Mouse (Mus musculus): ENCODE measurements around the gene Gm4952. TPM values are rescaled to one million over a fixed set of nuclear protein-coding genes. Genes with fewer than 3 reads are reported as not detected.
"Not testable (repeated sequence)": the region's sequence is repeated elsewhere in the genome, so short reads cannot be mapped to it uniquely, and the experiment has no call there.

Gm4952 gene
- polyA plus RNA-seq, 1 experiment from 2014 or later: not detected

DNA sequence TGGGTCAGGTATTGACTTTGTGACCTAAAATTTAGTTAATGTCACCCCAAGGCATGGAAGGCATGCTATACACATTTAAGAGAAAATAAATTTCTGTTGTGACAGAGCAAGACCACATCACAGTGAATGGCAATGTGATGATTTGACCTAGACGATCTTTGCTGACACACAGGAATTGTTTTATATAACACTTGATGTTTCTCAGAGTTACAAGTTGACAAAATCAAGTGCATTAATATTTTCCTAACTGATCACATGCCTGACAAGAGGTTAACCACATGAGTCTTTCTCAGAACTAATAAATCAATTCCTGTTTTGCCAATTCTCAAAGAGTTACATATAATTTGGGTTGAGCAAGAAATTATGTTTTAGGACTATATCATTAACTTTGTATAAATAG is 13.9 kb downstream of the Gm4952 start:
- Histone ChIP-seq H3K4me3 (no peak overlapping the region), H3K4me1 (no peaks in the 10 kb centered on the region), H3K9ac (no peak overlapping the region), H3K27ac (no peak overlapping the region), H3K36me3 (ENCODE audit: poor library complexity, severe bottlenecking) (no peaks in the 10 kb centered on the region), H3K27me3 (no peaks in the 10 kb centered on the region), H3K9me3 (replicated peaks) (no peaks in the 10 kb centered on the region), H3K4me2 (no peak overlapping the region)
- WGBS: 82% methylated on average over 1 of the region's 1 CpGs
- ATAC-seq: no peak

DNA sequence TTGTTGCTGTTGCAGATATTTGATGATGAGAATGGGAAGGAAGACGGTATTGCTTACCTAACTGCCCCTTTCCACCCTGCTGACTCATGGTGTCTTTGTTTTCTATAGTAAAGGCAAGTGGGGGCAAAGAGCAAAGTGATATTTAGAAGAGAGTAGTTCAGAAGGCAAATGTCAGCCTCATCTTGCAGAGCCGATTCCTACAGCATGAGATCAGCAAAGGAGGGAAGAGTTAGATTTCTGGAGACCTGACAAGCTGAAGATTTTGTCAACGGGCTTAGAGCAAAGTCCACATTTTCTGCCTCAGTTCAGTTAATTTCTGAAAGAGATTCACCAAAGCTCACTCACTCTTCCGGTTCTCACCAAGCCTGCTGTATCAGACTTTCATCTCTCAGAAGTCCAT is 33.4 kb downstream of the Gm4952 start, which contains the start of gene Glyat:
Gene Glyat (plus strand): TSS at position 133 of the 400 bp plus-strand sequence.
- no peak within 1 kb of the TSS for H3K27ac ChIP-seq
- no peak for ATAC-seq
- H3K9me3 ChIP-seq (replicated peaks): no peaks in the 10 kb centered on the region
- H3K4me1 ChIP-seq: no peaks in the 10 kb centered on the region
- no peak within 1 kb of the TSS for H3K4me2 ChIP-seq
- H3K27me3 ChIP-seq: no peaks in the 10 kb centered on the region
- 87% methylated on average over 4 of the region's 4 CpGs for WGBS
- no peak within 1 kb of the TSS for H3K9ac ChIP-seq
- no peak within 1 kb of the TSS for H3K4me3 ChIP-seq
- H3K36me3 ChIP-seq (ENCODE audit: poor library complexity, severe bottlenecking): no peaks in the 10 kb centered on the region

DNA sequence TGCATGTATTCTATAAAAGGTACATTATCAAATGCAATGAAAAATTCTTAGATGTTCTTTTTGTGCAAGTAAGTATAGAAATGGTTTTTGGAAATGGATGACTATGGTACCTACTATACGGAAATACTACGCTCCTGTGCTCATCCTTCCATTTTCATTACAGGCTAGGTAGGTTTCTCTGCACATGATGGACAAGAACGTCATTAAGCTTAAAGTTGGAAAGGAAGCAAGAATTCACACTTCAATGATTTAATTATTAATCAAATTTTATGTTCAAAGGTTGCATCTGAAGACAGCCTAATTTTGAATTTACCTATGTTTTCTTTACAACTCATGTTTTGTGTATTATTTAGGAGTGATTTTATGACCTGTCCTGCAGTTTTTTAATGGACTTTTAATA is 34.5 kb downstream of the Gm4952 start:
- no peaks in the 10 kb centered on the region for H3K36me3 ChIP-seq (ENCODE audit: poor library complexity, severe bottlenecking)
- H3K27ac ChIP-seq: no peak overlapping the region
- H3K9me3 ChIP-seq (replicated peaks): no peaks in the 10 kb centered on the region
- WGBS: 84% methylated on average over 3 of the region's 3 CpGs
- no peak overlapping the region for H3K4me3 ChIP-seq
- no peak overlapping the region for H3K9ac ChIP-seq
- no peak for ATAC-seq
- H3K4me1 ChIP-seq: no peaks in the 10 kb centered on the region
- H3K4me2 ChIP-seq: no peak overlapping the region
- H3K27me3 ChIP-seq: no peaks in the 10 kb centered on the region

DNA sequence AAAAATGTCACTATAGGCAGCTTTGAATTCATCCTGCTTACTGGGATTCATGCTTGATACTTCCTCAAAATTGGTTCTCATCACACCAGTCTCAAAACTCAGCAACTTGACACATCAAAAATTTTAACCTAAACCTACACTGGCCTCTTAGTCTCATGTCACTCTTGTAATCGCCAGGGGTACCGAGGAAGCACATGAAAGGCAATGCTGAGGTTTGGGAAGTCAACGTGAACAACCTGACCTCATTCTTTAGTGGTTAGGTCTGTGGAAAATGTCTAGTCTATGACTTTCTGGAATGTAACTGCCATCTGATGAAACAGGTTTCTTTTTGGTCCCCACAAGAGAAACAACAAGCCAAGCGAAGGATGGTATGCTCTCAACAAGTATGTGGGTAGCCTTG is 35.2 kb downstream of the Gm4952 start:
- no peak overlapping the region for H3K4me3 ChIP-seq
- no peak overlapping the region for H3K4me2 ChIP-seq
- H3K27me3 ChIP-seq: no peaks in the 10 kb centered on the region
- H3K9me3 ChIP-seq (replicated peaks): no peaks in the 10 kb centered on the region
- no peaks in the 10 kb centered on the region for H3K36me3 ChIP-seq (ENCODE audit: poor library complexity, severe bottlenecking)
- no peak overlapping the region for H3K27ac ChIP-seq
- no peak for ATAC-seq
- no peak overlapping the region for H3K9ac ChIP-seq
- no peaks in the 10 kb centered on the region for H3K4me1 ChIP-seq
- WGBS: 92% methylated on average over 4 of the region's 4 CpGs

DNA sequence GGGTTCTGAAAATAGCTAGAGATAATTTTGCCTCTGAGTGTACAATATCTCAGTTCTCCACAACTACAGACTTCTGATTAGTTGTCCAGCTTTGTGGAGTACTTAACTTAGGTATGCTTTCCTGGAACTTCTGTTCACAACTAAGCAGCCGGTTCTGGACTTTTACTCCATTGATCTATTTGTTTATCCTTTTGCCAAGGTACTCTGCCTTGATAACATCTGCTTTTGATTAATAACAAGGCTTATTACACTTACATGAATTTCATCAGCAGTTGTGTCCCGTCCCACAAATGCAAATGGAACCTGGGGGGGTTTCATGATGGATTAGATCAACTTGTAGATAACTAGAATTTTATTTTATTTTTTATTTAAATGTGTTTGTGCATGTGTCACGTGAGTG is 37.1 kb downstream of the Gm4952 start:
- no peaks in the 10 kb centered on the region for H3K27me3 ChIP-seq
- no peak for ATAC-seq
- H3K4me1 ChIP-seq: no peaks in the 10 kb centered on the region
- WGBS: 79% methylated on average over 3 of the region's 3 CpGs
- no peak overlapping the region for H3K9ac ChIP-seq
- H3K27ac ChIP-seq: no peak overlapping the region
- H3K36me3 ChIP-seq (ENCODE audit: poor library complexity, severe bottlenecking): no peaks in the 10 kb centered on the region
- no peak overlapping the region for H3K4me3 ChIP-seq
- no peaks in the 10 kb centered on the region for H3K9me3 ChIP-seq (replicated peaks)
- H3K4me2 ChIP-seq: no peak overlapping the region

DNA sequence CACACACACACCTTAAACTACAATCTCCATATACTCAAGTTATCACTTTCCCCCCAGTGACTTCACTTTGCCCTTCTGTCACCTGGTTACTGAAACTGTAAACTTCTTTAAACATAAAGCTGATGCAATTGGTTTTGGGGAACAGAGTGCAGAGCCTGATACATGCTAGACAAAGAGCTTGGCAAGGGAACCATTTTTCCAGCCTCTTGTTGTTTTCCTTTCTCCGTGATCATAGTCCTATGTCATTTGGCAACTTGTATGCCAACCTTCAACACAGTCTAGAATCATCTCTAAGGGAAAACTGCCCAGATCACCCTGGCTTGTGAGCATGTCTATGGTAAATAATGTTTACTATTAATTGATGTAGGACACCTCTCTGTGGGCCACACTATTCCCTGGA is 38.3 kb downstream of the Gm4952 start:
- H3K9me3 ChIP-seq (replicated peaks): no peaks in the 10 kb centered on the region
- WGBS: 89% methylated on average over 1 of the region's 1 CpGs
- H3K27ac ChIP-seq: no peak overlapping the region
- no peaks in the 10 kb centered on the region for H3K27me3 ChIP-seq
- H3K4me1 ChIP-seq: no peaks in the 10 kb centered on the region
- no peaks in the 10 kb centered on the region for H3K36me3 ChIP-seq (ENCODE audit: poor library complexity, severe bottlenecking)
- no peak overlapping the region for H3K9ac ChIP-seq
- no peak for ATAC-seq
- no peak overlapping the region for H3K4me3 ChIP-seq
- no peak overlapping the region for H3K4me2 ChIP-seq

DNA sequence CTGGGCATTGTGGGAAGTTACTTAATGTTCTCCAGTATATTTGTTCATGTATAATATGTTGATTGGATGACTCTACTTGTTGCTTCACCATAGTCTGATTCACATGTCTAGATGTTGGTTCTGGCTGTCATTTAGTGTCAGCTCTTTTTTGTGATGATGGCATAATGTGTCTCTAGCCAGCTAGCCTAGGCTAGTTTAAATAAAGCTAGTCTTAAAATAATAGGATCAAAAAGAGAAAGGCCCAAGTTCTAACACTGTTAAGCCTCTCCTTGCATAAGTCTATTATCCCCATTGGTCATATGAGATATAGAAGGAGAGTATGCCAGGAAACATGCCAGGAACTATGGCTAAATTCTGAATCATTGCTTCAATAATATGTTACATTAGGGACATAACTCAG is 49.7 kb downstream of the Gm4952 start:
- ATAC-seq: no peak
- Histone ChIP-seq H3K4me2 (no peak overlapping the region), H3K9ac (no peak overlapping the region), H3K4me3 (no peak overlapping the region), H3K27me3 (no peaks in the 10 kb centered on the region), H3K4me1 (no peaks in the 10 kb centered on the region), H3K36me3 (ENCODE audit: poor library complexity, severe bottlenecking) (no peaks in the 10 kb centered on the region), H3K9me3 (replicated peaks) (no peaks in the 10 kb centered on the region), H3K27ac (no peak overlapping the region)

DNA sequence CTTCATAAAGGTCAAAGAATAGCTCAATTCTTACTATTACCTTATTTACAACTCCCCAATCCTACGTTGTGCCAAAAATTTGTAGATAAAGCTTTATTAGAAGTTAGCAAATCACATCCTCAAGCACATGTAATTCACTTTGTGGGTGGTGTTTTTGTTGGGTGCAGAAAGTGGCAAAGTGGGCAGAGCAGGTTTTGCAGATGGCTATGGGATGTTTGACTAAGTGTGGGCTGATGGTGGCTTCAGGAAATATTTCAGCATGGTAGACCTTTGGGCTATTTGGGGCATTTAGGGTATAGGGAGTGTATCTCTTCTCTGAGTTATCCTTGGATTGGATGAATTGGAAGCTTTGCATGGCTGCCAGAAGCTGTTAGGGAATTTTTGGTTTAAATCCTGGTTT is 66.4 kb downstream of the Gm4952 start:
- Histone ChIP-seq H3K4me2 (no peak overlapping the region), H3K9ac (no peak overlapping the region), H3K36me3 (ENCODE audit: poor library complexity, severe bottlenecking) (no peaks in the 10 kb centered on the region), H3K27ac (no peak overlapping the region), H3K4me3 (no peak overlapping the region), H3K9me3 (replicated peaks) (peaks cover 5% of the 10 kb centered on the region), H3K4me1 (no peaks in the 10 kb centered on the region), H3K27me3 (no peaks in the 10 kb centered on the region)
- ATAC-seq: no peak
- WGBS: 68% methylated on average over 1 of the region's 1 CpGs

DNA sequence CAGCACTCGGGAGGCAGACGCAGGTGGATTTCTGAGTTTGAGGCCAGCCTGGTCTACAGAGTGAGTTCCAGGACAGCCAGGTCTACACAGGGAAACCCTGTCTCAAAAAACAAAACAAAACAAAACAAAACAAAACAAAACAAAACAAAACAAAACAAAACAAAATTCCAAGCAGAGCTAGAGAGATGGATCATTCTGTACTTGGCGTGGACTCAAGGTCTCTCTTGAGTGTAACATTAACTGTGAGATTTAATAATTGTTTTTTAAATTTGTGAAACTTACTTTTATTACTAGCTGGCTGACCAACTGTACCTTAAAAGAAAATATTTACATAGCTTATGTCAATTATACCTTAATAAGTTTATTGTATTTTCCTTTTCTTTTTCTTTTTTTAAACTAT is 68.8 kb downstream of the Gm4952 start:
- not testable (repeated sequence) for H3K4me2 ChIP-seq; H3K9me3 ChIP-seq (replicated peaks); H3K4me3 ChIP-seq; H3K4me1 ChIP-seq; H3K27ac ChIP-seq; H3K27me3 ChIP-seq; ATAC-seq; H3K36me3 ChIP-seq (ENCODE audit: poor library complexity, severe bottlenecking); H3K9ac ChIP-seq
- WGBS: 98% methylated on average over 3 of the region's 3 CpGs

DNA sequence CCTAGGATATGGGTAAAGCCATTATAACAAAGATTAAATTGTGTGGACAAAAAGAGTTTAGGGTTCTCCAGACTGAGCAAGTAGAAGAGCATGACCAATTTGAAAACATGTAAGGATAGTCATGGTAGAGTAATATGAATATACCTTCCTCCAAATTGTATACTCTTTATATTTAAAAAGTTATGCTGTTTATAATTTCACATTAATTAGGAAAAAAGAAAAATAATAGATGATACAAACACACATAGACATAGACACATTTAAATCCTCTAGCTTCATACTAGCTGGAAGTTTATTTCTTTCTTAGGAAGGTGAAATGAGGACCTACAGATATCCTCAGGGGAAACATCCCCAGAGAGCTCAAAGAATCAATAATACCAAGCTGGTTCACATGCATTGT is 70.4 kb downstream of the Gm4952 start, which contains the start of gene Olfr1442:
Gene Olfr1442 (plus strand): TSS at position 301 of the 400 bp plus-strand sequence.
- Histone ChIP-seq H3K9ac (no peak within 1 kb of the TSS), H3K9me3 (replicated peaks) (no peaks in the 10 kb centered on the region), H3K36me3 (ENCODE audit: poor library complexity, severe bottlenecking) (no peaks in the 10 kb centered on the region), H3K4me1 (no peaks in the 10 kb centered on the region), H3K4me3 (no peak within 1 kb of the TSS), H3K27ac (no peak within 1 kb of the TSS), H3K27me3 (no peaks in the 10 kb centered on the region), H3K4me2 (no peak within 1 kb of the TSS)
- ATAC-seq: no peak

DNA sequence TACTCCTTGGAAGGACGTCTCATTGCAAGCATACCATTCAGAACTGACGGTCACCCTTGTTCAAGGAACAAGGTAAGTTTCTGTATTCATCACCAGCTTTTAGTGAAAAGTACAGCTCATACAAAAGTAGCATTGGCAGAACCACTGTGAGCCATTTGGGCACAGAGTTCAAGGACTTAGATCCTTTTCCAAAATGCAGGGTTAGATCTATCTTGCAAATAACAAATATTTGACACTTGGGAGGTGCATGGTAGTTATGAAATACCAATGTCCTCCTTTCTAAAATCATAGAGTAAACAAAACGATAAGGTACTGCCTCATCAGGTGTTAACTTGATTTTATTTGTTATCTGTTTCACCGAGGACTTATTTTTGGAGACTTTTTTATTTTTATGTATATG is 71.3 kb downstream of the Gm4952 start:
- no peak overlapping the region for H3K9ac ChIP-seq
- ATAC-seq: no peak
- H3K27ac ChIP-seq: no peak overlapping the region
- no peak overlapping the region for H3K4me3 ChIP-seq
- no peak overlapping the region for H3K4me2 ChIP-seq
- no peaks in the 10 kb centered on the region for H3K36me3 ChIP-seq (ENCODE audit: poor library complexity, severe bottlenecking)
- no peaks in the 10 kb centered on the region for H3K9me3 ChIP-seq (replicated peaks)
- no peaks in the 10 kb centered on the region for H3K4me1 ChIP-seq
- WGBS: 91% methylated on average over 4 of the region's 4 CpGs
- no peaks in the 10 kb centered on the region for H3K27me3 ChIP-seq

DNA sequence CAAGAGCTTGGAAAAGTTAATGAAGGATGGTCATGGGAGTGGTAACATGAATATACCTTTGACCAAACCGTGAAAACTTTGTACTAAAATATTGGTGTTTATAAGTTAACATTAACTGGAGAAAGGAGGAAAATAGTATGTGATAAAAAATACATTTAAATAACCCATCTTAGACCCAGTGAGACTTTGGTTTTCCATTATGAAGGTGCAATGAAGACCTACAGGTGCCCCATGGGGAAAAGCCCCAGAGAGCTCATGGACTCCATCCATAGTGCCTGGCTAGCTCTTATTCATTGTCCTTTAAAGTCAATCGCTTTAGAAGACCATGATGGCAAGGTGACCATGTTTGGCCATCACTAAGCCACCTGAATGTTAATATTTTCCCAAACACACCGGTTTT is 78.0 kb downstream of the Gm4952 start, which contains the start of gene Olfr1443:
Gene Olfr1443 (plus strand): TSS at position 301 of the 400 bp plus-strand sequence.
- no peaks in the 10 kb centered on the region for H3K4me1 ChIP-seq
- H3K27ac ChIP-seq: no peak within 1 kb of the TSS
- no peak within 1 kb of the TSS for H3K4me3 ChIP-seq
- 78% methylated on average over 3 of the region's 3 CpGs for WGBS
- H3K9me3 ChIP-seq (replicated peaks): no peaks in the 10 kb centered on the region
- no peak within 1 kb of the TSS for H3K9ac ChIP-seq
- no peaks in the 10 kb centered on the region for H3K36me3 ChIP-seq (ENCODE audit: poor library complexity, severe bottlenecking)
- H3K4me2 ChIP-seq: no peak within 1 kb of the TSS
- no peaks in the 10 kb centered on the region for H3K27me3 ChIP-seq
- ATAC-seq: no peak
